Mouse (Mus musculus) fat pad, adult 2 months (tissue): ENCODE measurements around the gene Gpatch8.

Source experiments
- DNase-seq: peaks from one replicate; pipeline ENCODE4 v3.0.0-alpha.2; 2011; ENCODE audit warnings: low read depth, low spot score; ENCODE audit errors: extremely low read depth

The Gpatch8 gene

DNA sequence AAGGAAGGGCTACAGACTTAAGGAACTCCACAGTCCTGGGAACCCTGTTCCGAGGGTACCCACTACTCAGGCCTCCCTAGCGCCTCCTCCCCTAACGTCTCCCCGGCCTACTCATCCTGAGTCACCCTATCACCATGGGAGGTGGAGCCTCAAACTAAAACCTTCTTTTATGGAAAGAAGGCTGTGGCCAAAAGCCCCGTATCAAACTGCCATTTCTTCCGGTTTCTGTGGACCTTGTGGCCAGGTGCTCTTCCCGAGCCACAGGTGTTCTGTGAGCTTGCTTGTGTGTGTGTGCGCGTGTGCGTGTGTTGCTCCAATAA, 119.8 kb downstream of the Gpatch8 start:
- no peak for DNase-seq

DNA sequence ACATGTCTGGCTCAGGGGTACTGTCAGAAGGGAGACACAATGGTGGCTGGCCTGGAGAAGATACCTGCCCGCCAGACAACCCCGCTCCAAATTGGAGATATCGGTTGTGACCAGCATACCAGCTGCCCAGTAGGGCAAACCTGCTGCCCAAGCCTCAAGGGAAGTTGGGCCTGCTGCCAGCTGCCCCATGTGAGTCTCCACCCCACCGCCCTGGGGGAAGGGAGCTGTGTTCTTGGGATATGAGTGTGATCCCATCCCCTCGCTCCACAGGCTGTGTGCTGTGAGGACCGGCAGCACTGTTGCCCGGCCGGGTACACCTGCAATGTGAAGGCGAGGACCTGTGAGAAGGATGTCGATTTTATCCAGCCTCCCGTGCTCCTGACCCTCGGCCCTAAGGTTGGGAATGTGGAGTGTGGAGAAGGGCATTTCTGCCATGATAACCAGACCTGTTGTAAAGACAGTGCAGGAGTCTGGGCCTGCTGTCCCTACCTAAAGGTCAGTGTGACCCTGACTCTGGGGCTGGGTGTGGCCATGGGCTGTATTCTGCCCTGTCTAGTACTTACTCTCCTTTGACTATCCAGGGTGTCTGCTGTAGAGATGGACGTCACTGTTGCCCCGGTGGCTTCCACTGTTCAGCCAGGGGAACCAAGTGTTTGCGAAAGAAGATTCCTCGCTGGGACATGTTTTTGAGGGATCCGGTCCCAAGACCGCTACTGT, 120.3 kb downstream of the Gpatch8 start:
- no peak for DNase-seq

DNA sequence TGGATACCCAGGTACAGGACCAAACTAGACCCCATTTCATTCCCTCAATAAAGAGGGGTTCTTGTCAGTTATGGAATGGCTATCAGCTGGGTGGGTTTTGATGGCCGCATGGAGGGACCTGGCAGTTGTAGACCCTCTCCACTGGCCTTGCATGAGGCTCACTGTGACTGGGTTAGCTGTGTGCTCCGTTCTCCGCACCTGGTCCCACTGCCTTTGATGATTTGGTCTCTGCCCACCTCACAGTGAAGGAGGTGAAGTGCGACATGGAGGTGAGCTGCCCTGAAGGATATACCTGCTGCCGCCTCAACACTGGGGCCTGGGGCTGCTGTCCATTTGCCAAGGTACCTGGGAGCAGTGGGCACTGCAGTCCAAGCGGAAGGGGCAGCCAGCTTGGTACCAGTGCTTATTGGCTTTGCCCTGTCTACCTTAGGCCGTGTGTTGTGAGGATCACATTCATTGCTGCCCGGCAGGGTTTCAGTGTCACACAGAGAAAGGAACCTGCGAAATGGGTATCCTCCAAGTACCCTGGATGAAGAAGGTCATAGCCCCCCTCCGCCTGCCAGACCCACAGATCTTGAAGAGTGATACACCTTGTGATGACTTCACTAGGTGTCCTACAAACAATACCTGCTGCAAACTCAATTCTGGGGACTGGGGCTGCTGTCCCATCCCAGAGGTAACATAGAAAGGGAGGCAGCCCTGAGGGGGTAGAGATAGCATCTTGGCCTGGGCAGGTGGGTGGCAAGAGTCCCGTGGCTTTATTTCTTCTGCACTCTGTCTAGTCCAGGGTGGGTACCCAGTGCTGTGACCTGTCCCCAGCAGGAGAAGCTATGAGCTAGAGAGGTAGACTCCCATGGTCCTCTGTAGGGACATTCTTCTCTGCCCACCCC, 121.1 kb downstream of the Gpatch8 start:
- no peak for DNase-seq

DNA sequence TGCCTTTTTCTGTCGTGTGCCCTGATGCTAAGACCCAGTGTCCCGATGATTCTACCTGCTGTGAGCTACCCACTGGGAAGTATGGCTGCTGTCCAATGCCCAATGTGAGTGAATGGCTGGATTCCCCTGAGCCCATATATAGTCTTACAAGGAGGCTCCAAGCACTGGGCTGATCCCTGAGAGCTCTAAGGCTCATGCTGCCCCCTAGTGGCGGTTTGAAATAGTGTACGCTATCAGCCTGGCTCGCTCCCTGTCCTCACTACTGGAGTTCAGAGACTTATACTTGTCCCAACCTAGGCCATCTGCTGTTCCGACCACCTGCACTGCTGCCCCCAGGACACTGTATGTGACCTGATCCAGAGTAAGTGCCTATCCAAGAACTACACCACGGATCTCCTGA, 121.8 kb downstream of the Gpatch8 start:
- DNase-seq = no peak

DNA sequence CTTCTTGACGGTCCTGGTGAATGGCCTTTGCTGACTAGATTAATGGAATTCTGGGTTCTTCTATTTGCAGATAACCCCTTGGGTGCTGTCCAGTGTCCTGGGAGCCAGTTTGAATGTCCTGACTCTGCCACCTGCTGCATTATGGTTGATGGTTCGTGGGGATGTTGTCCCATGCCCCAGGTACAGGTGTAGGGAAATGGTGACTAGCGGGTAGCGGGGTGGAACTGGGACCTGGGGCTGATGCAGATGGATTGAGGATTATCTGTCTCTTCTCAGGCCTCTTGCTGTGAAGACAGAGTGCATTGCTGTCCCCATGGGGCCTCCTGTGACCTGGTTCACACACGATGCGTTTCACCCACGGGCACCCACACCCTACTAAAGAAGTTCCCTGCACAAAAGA, 122.3 kb downstream of the Gpatch8 start:
- DNase-seq = no peak

DNA sequence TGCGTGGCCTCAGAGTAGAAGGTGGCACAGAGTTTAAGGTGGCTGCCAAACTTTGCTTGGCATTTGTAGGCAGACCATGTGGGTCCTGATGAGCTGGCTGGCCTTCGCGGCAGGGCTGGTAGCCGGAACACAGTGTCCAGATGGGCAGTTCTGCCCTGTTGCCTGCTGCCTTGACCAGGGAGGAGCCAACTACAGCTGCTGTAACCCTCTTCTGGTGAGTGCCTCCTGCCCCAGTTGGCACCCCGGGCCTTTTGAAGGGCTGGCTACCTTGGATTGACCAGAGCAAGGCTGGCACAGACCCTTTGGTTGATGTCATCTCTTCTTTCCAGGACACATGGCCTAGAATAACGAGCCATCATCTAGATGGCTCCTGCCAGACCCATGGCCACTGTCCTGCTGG, 123.3 kb downstream of the Gpatch8 start:
- DNase-seq = no peak

DNA sequence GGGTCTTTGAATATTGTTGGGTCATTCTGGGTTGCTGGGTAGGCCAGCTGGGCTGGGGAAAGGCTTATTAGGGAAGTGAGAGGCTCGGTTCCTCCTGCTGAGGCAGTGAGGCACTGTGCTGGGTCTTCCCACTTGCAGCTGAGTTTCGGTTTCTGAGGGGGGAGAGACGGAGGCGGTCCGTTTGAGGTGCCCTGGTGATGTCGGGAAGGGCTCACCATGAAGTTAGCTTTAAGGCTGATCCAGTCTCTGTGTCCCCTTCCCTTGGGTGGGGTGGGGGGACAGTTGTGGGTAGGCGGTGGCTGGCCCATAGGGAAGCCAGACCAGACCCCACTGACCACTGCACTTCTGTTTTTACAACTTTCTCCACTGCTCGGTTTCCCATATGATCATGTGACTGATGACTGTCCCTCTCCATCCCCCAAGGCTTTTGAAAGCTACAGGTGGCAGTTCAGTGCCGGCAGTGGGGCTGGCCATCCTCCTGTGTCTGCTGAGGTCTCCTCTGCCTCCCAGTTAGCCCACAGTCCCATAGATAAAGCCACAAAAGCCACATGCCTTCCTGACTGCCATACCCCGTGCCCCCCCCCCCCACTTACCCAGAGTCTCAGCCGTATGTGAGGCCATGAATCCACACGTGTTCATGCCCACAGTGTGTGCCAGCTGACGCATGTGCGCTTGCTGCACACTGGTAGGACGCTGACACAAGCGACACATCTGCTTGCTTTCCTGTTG, 123.9 kb downstream of the Gpatch8 start:
- DNase-seq = no peak

DNA sequence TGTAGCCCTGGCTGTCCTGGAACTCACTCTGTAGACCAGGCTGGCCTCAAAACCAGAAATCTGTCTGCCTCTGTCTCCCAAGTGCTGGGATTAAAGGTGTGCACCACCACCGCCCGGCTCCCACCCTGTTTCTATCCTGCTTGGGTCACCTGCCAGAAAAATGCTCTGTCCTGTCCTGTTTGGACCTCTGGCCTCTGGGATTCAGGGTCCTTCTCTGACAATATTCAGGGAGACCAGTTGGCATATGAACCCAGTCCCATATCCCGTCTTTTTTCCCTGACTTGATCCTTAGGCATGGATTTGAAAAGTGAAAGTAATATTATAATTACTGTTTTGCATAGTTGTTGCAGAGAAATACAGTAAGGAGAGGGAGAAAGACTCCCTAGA, 124.5 kb downstream of the Gpatch8 start:
- DNase-seq = no peak

DNA sequence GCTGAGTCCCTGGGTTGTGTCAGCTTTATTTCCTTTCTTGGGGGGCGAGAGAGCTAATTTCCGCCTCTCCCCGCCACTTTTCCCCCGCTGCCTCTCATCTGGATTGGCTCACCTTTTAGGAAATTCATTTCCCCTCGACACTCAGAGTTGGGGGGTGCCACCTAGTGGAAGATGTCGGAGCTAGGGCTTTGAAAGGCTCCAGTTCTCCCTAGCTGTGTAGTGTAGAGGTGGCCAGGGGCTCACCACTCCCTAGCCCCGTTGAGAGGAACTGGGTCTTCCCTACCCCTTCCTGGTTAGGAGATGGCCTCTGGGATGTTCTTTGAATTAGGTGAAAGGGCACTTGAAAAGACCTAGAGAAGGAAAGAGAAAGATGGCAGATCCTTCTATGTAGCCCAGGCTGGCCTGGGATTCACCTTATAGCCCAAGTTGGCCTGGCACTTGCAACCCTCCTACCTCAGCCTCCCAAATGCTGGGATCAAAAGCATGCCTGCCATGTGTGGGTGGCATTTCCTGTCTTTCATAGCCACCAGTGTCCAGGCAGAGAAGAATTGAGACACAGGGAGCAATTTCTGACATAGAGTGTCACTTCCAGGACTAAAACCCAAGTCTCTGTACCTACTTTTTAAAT, 125.1 kb downstream of the Gpatch8 start:
- DNase-seq = no peak

DNA sequence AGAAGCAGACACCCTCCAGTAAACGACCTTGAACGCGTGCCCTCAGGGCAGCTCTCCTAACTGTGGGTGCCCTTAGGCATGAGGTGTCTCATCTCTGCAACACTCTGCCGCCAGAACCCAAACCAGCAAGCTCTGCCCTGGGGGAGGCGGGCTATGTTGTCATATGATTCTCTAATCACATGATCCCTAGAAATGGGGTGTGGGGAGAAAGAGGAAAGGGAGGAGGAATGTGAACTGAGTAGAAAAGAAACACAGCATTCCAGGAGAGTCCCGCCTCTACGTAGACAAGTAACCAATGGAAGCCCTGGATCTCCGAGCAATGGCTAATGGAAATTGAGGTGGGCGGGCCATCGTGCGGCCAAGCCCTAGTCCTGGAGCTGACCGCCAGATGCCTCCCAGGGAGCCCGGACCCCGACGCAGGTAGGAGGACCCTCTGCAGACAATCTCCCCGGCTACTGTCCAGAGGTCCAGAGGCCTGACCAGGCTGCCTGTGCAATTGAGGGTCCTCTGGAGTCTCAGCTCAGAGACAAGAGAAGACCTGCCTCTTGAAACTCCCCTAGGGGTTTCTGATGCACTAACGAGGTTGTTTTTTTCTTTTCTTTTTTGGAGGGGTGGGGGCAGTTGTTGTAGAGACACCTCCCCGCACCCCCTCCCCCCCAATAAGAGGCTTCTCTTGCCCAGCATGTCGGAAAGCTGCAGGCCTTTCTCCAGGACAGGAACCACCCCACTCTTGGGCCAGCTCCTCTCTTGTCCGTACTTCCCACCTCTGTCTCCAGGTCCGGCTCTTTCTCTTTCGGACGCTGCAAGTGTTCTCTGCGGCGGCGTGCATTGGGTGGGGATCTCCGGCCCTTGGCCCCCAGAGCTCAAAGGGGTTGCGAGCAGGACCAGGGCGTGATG, 125.8 kb downstream of the Gpatch8 start, which contains the start of gene Grn:
TSS of gene Grn (plus strand) at position 195 of the 897 bp plus-strand sequence.
- DNase-seq = peak; percentile 76

DNA sequence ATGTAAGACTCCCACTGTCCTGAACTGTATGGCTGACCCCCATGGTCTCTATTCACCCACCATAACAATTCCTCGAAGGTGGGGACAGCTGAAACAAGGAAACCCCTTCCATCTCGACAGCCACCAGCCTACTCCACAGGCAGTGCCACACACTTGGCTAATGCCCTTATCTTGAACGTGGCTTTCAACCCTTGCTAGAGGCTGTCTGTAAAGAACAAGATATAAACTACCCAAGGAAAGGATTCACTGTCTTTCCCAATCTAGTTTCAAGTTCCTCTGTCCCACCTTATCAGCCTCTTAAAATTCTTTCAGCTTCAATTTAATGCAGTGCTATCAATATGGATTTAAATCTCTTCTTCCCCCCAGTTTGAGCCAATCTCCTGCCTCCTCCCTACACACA, 126.6 kb downstream of the Gpatch8 start:
- no peak for DNase-seq

DNA sequence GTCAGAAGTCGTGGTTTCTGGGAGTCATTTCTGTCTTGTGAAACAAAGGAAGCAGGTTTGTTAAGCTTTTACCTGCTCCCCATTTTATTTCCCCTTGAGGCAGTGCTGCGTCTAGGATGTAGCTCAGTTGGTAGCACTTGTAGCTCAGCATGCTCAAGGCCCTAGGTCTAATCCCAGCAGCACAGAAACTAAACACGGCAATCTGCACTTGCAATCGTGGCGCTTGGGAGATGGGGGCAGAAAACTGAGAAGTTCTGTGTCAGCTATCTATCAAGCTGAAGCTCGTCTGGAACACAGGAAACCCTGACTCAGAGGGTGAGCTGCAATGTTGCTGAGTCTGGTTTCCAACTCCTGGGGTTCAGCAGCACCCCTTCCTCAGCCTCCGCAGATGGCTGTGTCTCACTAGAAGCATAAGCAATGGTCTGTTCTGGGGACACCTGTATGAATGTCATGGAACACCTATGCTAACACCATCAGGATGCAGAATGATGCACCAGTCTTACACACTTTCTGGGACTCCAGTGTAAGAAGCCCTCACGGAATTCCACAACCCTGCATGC, 127.1 kb downstream of the Gpatch8 start:
- no peak for DNase-seq
